Mouse (Mus musculus): ENCODE data around the gene Cfap97d2.

Cfap97d2 gene

GRCm38 (mm10) chr8:13705668-13706067 is at the start of gene Cfap97d2:
Cfap97d2 (plus strand) TSS chr8:13705889.
- in situ Hi-C loops (cut with MboI; ENCODE audit: unreplicated experiment in 2 of 2) = no loop called here

- in situ Hi-C loops (cut with MboI; ENCODE audit: unreplicated experiment in 2 of 2) = no loop called here
Observed at GRCm38 (mm10) chr8:13657479-13657878, 48.2 kb upstream of the Cfap97d2 start.

- in situ Hi-C loops (cut with MboI; ENCODE audit: unreplicated experiment in 2 of 2) = no loop called here
Observed at GRCm38 (mm10) chr8:13660323-13660722, 45.4 kb upstream of the Cfap97d2 start.

GRCm38 (mm10) chr8:13664711-13665210 is 40.9 kb upstream of the Cfap97d2 start:
- in situ Hi-C loops (cut with MboI; ENCODE audit: unreplicated experiment in 2 of 2) = no loop called here

- in situ Hi-C loops (cut with MboI; ENCODE audit: unreplicated experiment in 2 of 2) = no loop called here
Observed at GRCm38 (mm10) chr8:13665538-13665937, 40.2 kb upstream of the Cfap97d2 start.

GRCm38 (mm10) chr8:13665944-13666343 is 39.7 kb upstream of the Cfap97d2 start:
- in situ Hi-C loops (cut with MboI; ENCODE audit: unreplicated experiment in 2 of 2) = no loop called here

- in situ Hi-C loops (cut with MboI; ENCODE audit: unreplicated experiment in 2 of 2) = no loop called here
Observed at GRCm38 (mm10) chr8:13667917-13668316, 37.8 kb upstream of the Cfap97d2 start.

GRCm38 (mm10) chr8:13668367-13668766 is 37.3 kb upstream of the Cfap97d2 start:
- in situ Hi-C loops (cut with MboI; ENCODE audit: unreplicated experiment in 2 of 2) = no loop called here

GRCm38 (mm10) chr8:13670011-13670471 is 35.6 kb upstream of the Cfap97d2 start:
- in situ Hi-C loops (cut with MboI; ENCODE audit: unreplicated experiment in 2 of 2) = no loop called here

- in situ Hi-C loops (cut with MboI; ENCODE audit: unreplicated experiment in 2 of 2) = no loop called here
Observed at GRCm38 (mm10) chr8:13671246-13672003, 34.3 kb upstream of the Cfap97d2 start.

- in situ Hi-C loops (cut with MboI; ENCODE audit: unreplicated experiment in 2 of 2) = no loop called here
Observed at GRCm38 (mm10) chr8:13673215-13673614, 32.5 kb upstream of the Cfap97d2 start.

GRCm38 (mm10) chr8:13674294-13675010 is 31.2 kb upstream of the Cfap97d2 start:
- in situ Hi-C loops (cut with MboI; ENCODE audit: unreplicated experiment in 2 of 2) = loop anchor here (5.0 kb wide), 2 partner anchors 72 to 117 kb away; no protein-coding TSS in a partner anchor

- in situ Hi-C loops (cut with MboI; ENCODE audit: unreplicated experiment in 2 of 2) = loop anchor here (5.0 kb wide), 2 partner anchors 73 to 118 kb away; no protein-coding TSS in a partner anchor
Observed at GRCm38 (mm10) chr8:13675121-13675520, 30.6 kb upstream of the Cfap97d2 start.

- in situ Hi-C loops (cut with MboI; ENCODE audit: unreplicated experiment in 2 of 2) = loop anchor here (5.0 kb wide), 2 partner anchors 73 to 118 kb away; no protein-coding TSS in a partner anchor
Observed at GRCm38 (mm10) chr8:13675524-13675923, 30.2 kb upstream of the Cfap97d2 start.

GRCm38 (mm10) chr8:13676302-13676700 is 29.4 kb upstream of the Cfap97d2 start:
- in situ Hi-C loops (cut with MboI; ENCODE audit: unreplicated experiment in 2 of 2) = loop anchor here (5.0 kb wide), 2 partner anchors 74 to 119 kb away; no protein-coding TSS in a partner anchor

- in situ Hi-C loops (cut with MboI; ENCODE audit: unreplicated experiment in 2 of 2) = loop anchor here (5.0 kb wide), 2 partner anchors 75 to 120 kb away; no protein-coding TSS in a partner anchor
Observed at GRCm38 (mm10) chr8:13676701-13677412, 28.8 kb upstream of the Cfap97d2 start.

GRCm38 (mm10) chr8:13677413-13677883 is 28.2 kb upstream of the Cfap97d2 start, which contains the start of gene Rasa3:
Rasa3 (minus strand) TSS chr8:13677603.
- in situ Hi-C loops (cut with MboI; ENCODE audit: unreplicated experiment in 2 of 2) = loop anchor here (5.0 kb wide), 2 partner anchors 75 to 120 kb away; no protein-coding TSS in a partner anchor

GRCm38 (mm10) chr8:13678182-13678581 is 27.5 kb upstream of the Cfap97d2 start:
- in situ Hi-C loops (cut with MboI; ENCODE audit: unreplicated experiment in 2 of 2) = loop anchor here (5.0 kb wide), 2 partner anchors 76 to 121 kb away; no protein-coding TSS in a partner anchor

- in situ Hi-C loops (cut with MboI; ENCODE audit: unreplicated experiment in 2 of 2) = no loop called here
Observed at GRCm38 (mm10) chr8:13684131-13684530, 21.6 kb upstream of the Cfap97d2 start.
